Mouse (Mus musculus) cortical plate, adult 2 months (tissue): Measurements from ENCODE around the gene 1700122O11Rik. TPM values are rescaled to one million over a fixed set of nuclear protein-coding genes. Genes with fewer than 3 reads are reported as not detected.

Source experiments
- H3K27ac ChIP-seq: fragments of 200-500 bp; 2 replicates; pipeline ENCODE4 v1.5.1; 2012; ENCODE audit warnings: low read length, control low read depth, inconsistent platforms; ENCODE audit not compliant: insufficient read depth
- H3K4me1 ChIP-seq: fragments of 200-500 bp; 2 replicates; pipeline ENCODE4 v1.6.1; 2011; ENCODE audit warnings: low read length; ENCODE audit not compliant: control insufficient read depth, insufficient read depth
- H3K4me3 ChIP-seq: fragments of 200-500 bp; 2 replicates; pipeline ENCODE4 v1.5.1; 2011; ENCODE audit warnings: mild to moderate bottlenecking, low read length, control low read depth; ENCODE audit not compliant: insufficient read depth
- CTCF ChIP-seq: fragments of 200-500 bp; IDR thresholded peaks from 2 replicates; pipeline ENCODE4 v1.5.1; 2011; ENCODE audit warnings: mild to moderate bottlenecking, control low read depth, low read length; ENCODE audit not compliant: insufficient read depth; ENCODE audit errors: extremely low read depth
- POLR2A ChIP-seq: fragments of 200-500 bp; IDR thresholded peaks from 2 replicates; pipeline ENCODE4 v1.6.1; 2011; ENCODE audit warnings: mild to moderate bottlenecking, low read length, control low read depth; ENCODE audit not compliant: insufficient read depth; ENCODE audit errors: extremely low read depth
- polyA plus RNA-seq: library from polyadenylated mRNA; depleted of rRNA; stranded (reverse); fragments of >200 nt; gene quantifications from 2 replicates; pipeline ENCODE4 v1.2.3, GENCODE M21; 2012

Gene 1700122O11Rik
- polyA plus RNA-seq, 1 experiment, result not detected

DNA sequence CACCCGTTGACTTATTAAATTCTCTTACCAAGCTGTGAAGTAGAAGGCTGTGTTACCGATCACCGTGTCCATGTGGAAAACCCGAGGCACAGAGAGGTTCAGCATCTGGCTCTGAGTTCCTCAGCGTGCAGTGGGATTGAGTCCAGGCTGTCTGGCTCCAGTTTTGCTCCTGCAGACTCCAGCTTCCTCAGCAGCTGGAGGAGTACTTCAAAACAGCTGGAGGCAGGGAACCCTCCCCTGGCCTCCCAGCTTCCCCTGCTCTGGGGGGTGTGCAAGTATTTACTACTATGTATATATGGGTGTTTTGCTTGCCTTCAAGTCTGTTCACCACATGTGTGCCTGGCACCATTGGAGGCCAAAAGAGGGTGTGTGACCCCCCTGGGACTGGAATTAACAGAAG lies 9.8 kb downstream of the 1700122O11Rik start:
- TF ChIP-seq CTCF (no peak), POLR2A (no peak)
- Histone ChIP-seq H3K4me1 (no peaks in the 10 kb centered on the region), H3K4me3 (no peak overlapping the region), H3K27ac (no peak overlapping the region)

GRCm38 (mm10) chr17:48027677-48028076 lies 10.4 kb downstream of the 1700122O11Rik start:
- H3K4me3 ChIP-seq, result no peak overlapping the region
- H3K4me1 ChIP-seq, result no peaks in the 10 kb centered on the region
- H3K27ac ChIP-seq, result no peak overlapping the region
- TF ChIP-seq CTCF (no peak), POLR2A (no peak)

- no peak overlapping the region for H3K4me3 ChIP-seq
- no peak for TF ChIP-seq CTCF
- no peak for TF ChIP-seq POLR2A
- H3K27ac ChIP-seq, result no peak overlapping the region
- no peaks in the 10 kb centered on the region for H3K4me1 ChIP-seq
These were observed 11.1 kb downstream of the 1700122O11Rik start for GRCm38 (mm10) chr17:48027019-48027418.

- H3K4me3 ChIP-seq, result no peak overlapping the region
- TF ChIP-seq CTCF (no peak), POLR2A (no peak)
- H3K4me1 ChIP-seq, result no peaks in the 10 kb centered on the region
- no peak overlapping the region for H3K27ac ChIP-seq
These were observed 14.0 kb downstream of the 1700122O11Rik start for GRCm38 (mm10) chr17:48024045-48024444.

GRCm38 (mm10) chr17:48019585-48019984 lies 18.5 kb downstream of the 1700122O11Rik start:
- H3K27ac ChIP-seq, result no peak overlapping the region
- no peak overlapping the region for H3K4me3 ChIP-seq
- TF ChIP-seq CTCF (no peak), POLR2A (no peak)
- H3K4me1 ChIP-seq, result no peaks in the 10 kb centered on the region

GRCm38 (mm10) chr17:48016566-48016965 lies 21.5 kb downstream of the 1700122O11Rik start:
- Histone ChIP-seq H3K4me3 (no peak overlapping the region), H3K27ac (no peak overlapping the region), H3K4me1 (no peaks in the 10 kb centered on the region)
- TF ChIP-seq CTCF, result no peak
- TF ChIP-seq POLR2A, result no peak

GRCm38 (mm10) chr17:48012561-48012960 lies 25.5 kb downstream of the 1700122O11Rik start:
- no peak for TF ChIP-seq POLR2A
- no peak for TF ChIP-seq CTCF
- H3K4me1 ChIP-seq, result no peaks in the 10 kb centered on the region
- no peak overlapping the region for H3K4me3 ChIP-seq

GRCm38 (mm10) chr17:48011105-48011504 lies 27.0 kb downstream of the 1700122O11Rik start:
- no peak for TF ChIP-seq CTCF
- no peak for TF ChIP-seq POLR2A
- no peaks in the 10 kb centered on the region for H3K4me1 ChIP-seq
- no peak overlapping the region for H3K27ac ChIP-seq
- no peak overlapping the region for H3K4me3 ChIP-seq

More at GRCm38 (mm10) chr17:48012561-48012960, 25.5 kb downstream of the 1700122O11Rik start:
- H3K27ac ChIP-seq, result no peak overlapping the region

- no peak for TF ChIP-seq POLR2A
- no peak for TF ChIP-seq CTCF
- Histone ChIP-seq H3K4me1 (no peaks in the 10 kb centered on the region), H3K4me3 (no peak overlapping the region), H3K27ac (no peak overlapping the region)
These were observed 27.8 kb downstream of the 1700122O11Rik start for GRCm38 (mm10) chr17:48010283-48010682.

GRCm38 (mm10) chr17:48005816-48006215 lies 32.3 kb downstream of the 1700122O11Rik start:
- no peaks in the 10 kb centered on the region for H3K4me1 ChIP-seq
- no peak overlapping the region for H3K4me3 ChIP-seq
- no peak overlapping the region for H3K27ac ChIP-seq
- TF ChIP-seq POLR2A, result no peak
- no peak for TF ChIP-seq CTCF
